Mouse (Mus musculus) liver, adult 2 months (tissue): ENCODE results near the gene Ucp1. TPM values are rescaled to one million over a fixed set of nuclear protein-coding genes. Genes with fewer than 3 reads are reported as not detected.
"Not testable (repeated sequence)": the region's sequence is repeated elsewhere in the genome, so short reads cannot be mapped to it uniquely, and the experiment has no call there.

Source experiments
- DNase-seq: peaks from one replicate; pipeline ENCODE4 v3.0.0-alpha.2; 2011; ENCODE audit warnings: low read depth, low spot score; ENCODE audit errors: extremely low read depth
- H3K27ac ChIP-seq: fragments of 200-500 bp; replicated peaks from 2 replicates; pipeline ENCODE4 v1.5.1; 2012; ENCODE audit warnings: low read depth, mild to moderate bottlenecking, control low read depth, inconsistent platforms, low read length; ENCODE audit not compliant: insufficient read depth
- H3K27me3 ChIP-seq: fragments of 200-500 bp; 2 replicates; pipeline ENCODE4 v1.6.1; 2012; ENCODE audit warnings: mild to moderate bottlenecking, moderate library complexity, low read length, inconsistent platforms; ENCODE audit not compliant: control insufficient read depth, insufficient read depth
- H3K36me3 ChIP-seq: fragments of 200-500 bp; 2 replicates; pipeline ENCODE4 v1.6.1; 2012; ENCODE audit warnings: low read length, inconsistent platforms; ENCODE audit not compliant: control insufficient read depth, insufficient read depth
- H3K4me1 ChIP-seq: fragments of 200-500 bp; 2 replicates; pipeline ENCODE4 v1.6.1; 2011; ENCODE audit warnings: low read length; ENCODE audit not compliant: control insufficient read depth, insufficient read depth
- H3K4me3 ChIP-seq: fragments of 200-500 bp; 2 replicates; pipeline ENCODE4 v1.5.1; 2011; ENCODE audit warnings: low read depth, mild to moderate bottlenecking, control low read depth, low read length, moderate library complexity; ENCODE audit not compliant: insufficient read depth
- H3K79me2 ChIP-seq: fragments of 200-500 bp; 2 replicates; pipeline ENCODE4 v1.6.1; 2012; ENCODE audit warnings: inconsistent platforms, mild to moderate bottlenecking, low read length, moderate library complexity; ENCODE audit not compliant: control insufficient read depth, insufficient read depth
- H3K9ac ChIP-seq: fragments of 200-500 bp; 2 replicates; pipeline ENCODE4 v1.6.1; 2012; ENCODE audit warnings: low read depth, mild to moderate bottlenecking, control low read depth, inconsistent platforms, low read length
- CTCF ChIP-seq: fragments of 200-500 bp; IDR thresholded peaks from 2 replicates; pipeline ENCODE4 v1.5.1; 2011; ENCODE audit warnings: low read depth, low read length, control low read depth
- POLR2A ChIP-seq: fragments of 200-500 bp; IDR thresholded peaks from 2 replicates; pipeline ENCODE4 v1.6.1; 2011; ENCODE audit warnings: low read length, control low read depth; ENCODE audit not compliant: insufficient read depth; ENCODE audit errors: extremely low read depth
- WGBS: fragments of 180-500 bp; shearing (Covaris S2); methylation state at CpG from one replicate; pipeline ENCODE4 v1.1.7; 2018; 5-methylcytosine and 5-hydroxymethylcytosine counted together
- polyA plus RNA-seq: library from polyadenylated mRNA; depleted of rRNA; stranded (reverse); fragments of >200 nt; gene quantifications from 2 replicates; pipeline ENCODE4 v1.2.3, GENCODE M21; 2012
- total RNA-seq: library from RNA; depleted of rRNA; stranded (reverse); fragments of >200 nt; gene quantifications from 2 replicates; pipeline ENCODE4 v1.2.3, GENCODE M21; 2014

The Ucp1 gene
- total and polyA plus RNA-seq, 2 experiments = 0.83 TPM; not detected in 1

DNA sequence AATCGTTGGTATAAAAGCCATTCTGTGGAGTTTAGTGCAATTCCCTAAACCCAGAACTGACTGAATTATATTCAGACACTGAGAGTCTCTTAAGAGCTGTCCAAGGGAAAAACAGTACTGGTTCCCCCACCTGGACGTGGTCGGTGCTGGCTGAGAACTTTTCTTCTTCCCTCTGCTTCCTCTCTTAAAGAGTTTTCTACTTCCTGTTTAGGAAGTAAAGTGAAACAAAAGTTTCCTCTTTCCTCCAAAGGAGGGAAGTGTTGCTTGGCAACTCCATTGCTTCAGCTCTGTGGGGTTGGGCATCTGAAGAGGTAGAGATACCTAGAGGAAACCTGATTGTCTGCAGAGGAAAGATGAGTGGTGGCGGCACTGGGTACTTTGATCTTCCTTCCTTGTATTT is 7.2 kb downstream of the Ucp1 start:
- Histone ChIP-seq H3K27ac (no peak overlapping the region), H3K27me3 (no peaks in the 10 kb centered on the region; the same call in 1 of the 2 replicates), H3K4me1 (no peaks in the 10 kb centered on the region), H3K36me3 (no peaks in the 10 kb centered on the region), H3K79me2 (no peaks in the 10 kb centered on the region), H3K9ac (no peak overlapping the region), H3K4me3 (no peak overlapping the region)
- no peak for DNase-seq
- TF ChIP-seq CTCF = no peak
- TF ChIP-seq POLR2A = no peak
- WGBS = 70% methylated on average over 4 of the region's 4 CpGs

DNA sequence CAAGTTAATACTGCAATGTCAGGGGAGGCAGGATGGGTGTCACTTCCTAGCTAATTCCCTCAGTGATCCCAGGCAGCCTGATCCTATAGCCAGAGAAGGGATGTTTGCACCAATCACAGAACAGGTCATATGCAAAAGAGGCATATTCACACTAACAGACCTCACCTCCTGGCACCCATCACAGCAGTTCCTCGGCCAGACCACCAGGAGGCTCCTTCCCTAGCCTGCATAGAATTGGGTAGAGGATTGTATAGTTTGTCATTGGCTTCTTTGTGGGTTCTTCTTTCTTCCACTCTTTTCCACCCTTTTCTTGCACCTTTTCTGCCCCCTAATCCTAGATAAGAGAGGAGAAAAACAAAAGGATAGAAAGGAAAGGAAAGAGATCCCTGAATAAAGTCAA is 10.0 kb downstream of the Ucp1 start:
- Histone ChIP-seq H3K4me3 (no peak overlapping the region), H3K27ac (no peak overlapping the region), H3K9ac (no peak overlapping the region), H3K36me3 (no peaks in the 10 kb centered on the region), H3K79me2 (no peaks in the 10 kb centered on the region), H3K27me3 (no peaks in the 10 kb centered on the region; the same call in 1 of the 2 replicates), H3K4me1 (no peaks in the 10 kb centered on the region)
- DNase-seq = peak; percentile 1
- 48% methylated on average over 1 of the region's 1 CpGs for WGBS
- peak; percentile 66 for TF ChIP-seq CTCF
- TF ChIP-seq POLR2A = no peak

DNA sequence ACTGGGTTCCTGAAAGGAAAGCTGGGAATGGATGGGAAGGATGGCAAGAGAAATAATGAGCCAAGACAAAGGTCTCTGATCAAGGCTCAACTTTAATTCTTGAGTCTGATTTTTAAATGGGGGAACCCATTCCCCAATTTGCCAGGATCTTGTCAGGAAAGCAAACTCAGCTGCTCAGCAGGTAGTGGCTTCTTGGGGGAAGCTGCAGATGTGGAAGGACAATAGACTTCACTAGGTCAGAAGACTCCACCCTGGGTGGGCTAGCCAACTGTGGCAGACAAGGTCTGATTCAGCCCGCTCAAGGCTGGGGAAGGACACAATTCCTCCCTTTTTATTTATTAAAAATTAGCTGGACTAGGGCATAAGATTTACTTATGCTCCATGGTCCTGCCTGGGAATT is 14.8 kb downstream of the Ucp1 start:
- H3K79me2 ChIP-seq = no peaks in the 10 kb centered on the region
- no peak overlapping the region for H3K27ac ChIP-seq
- no peaks in the 10 kb centered on the region; the same call in 1 of the 2 replicates for H3K27me3 ChIP-seq
- no peaks in the 10 kb centered on the region for H3K4me1 ChIP-seq
- H3K36me3 ChIP-seq = no peaks in the 10 kb centered on the region
- WGBS = 87% methylated on average over 1 of the region's 1 CpGs
- DNase-seq = no peak
- H3K9ac ChIP-seq = no peak overlapping the region
- H3K4me3 ChIP-seq = no peak overlapping the region
- TF ChIP-seq CTCF (no peak), POLR2A (no peak)

DNA sequence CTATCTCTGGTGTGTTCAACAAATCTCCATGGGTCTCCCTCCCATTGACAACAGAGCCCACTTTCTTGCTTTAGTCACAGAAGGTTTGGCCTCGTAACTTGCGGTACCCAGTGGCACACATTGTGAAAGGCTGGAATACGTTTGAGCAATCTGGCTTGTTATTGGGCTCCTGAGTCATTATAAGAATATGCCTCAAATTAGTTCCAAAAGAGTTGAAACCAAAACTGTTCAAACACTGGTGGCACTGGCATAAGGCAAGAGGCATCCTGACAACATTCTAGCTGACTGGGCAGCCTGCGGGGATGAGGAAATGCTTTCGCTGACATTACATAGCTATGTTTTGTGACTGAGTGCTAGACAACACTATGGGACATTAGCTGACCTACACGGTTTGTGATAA is 19.7 kb downstream of the Ucp1 start:
- H3K9ac ChIP-seq = no peak overlapping the region
- no peaks in the 10 kb centered on the region for H3K79me2 ChIP-seq
- 84% methylated on average over 6 of the region's 6 CpGs for WGBS
- H3K27ac ChIP-seq = no peak overlapping the region
- TF ChIP-seq CTCF = no peak
- H3K27me3 ChIP-seq = no peaks in the 10 kb centered on the region
- H3K36me3 ChIP-seq = peaks cover 11% of the 10 kb centered on the region; the same call in 1 of the 2 replicates
- no peak overlapping the region for H3K4me3 ChIP-seq
- DNase-seq = no peak
- no peaks in the 10 kb centered on the region for H3K4me1 ChIP-seq

DNA sequence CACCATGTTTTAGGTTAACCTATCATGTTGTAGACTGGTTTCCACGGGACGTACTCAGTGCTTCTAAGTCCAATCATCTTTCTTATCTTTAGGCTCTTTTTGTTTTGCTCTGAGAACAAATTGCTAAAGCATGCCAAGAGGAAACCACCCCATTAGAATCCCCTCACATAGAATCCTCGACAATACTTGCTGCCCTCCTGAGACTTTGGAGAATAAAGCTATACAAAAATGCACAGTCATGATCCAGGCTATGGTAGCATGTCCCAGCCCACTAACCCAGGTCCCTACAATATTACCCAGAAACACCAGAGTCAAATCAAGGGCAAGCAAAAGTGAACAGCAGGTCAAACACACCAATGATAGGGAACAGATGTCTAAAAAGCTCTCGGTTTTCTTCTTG is 24.9 kb downstream of the Ucp1 start:
- H3K79me2 ChIP-seq, H3K9ac ChIP-seq, H3K4me3 ChIP-seq, DNase-seq, H3K4me1 ChIP-seq, H3K27ac ChIP-seq, H3K27me3 ChIP-seq: not testable (repeated sequence)
- WGBS = 89% methylated on average over 4 of the region's 4 CpGs
- H3K36me3 ChIP-seq = peaks cover 34% of the 10 kb centered on the region

DNA sequence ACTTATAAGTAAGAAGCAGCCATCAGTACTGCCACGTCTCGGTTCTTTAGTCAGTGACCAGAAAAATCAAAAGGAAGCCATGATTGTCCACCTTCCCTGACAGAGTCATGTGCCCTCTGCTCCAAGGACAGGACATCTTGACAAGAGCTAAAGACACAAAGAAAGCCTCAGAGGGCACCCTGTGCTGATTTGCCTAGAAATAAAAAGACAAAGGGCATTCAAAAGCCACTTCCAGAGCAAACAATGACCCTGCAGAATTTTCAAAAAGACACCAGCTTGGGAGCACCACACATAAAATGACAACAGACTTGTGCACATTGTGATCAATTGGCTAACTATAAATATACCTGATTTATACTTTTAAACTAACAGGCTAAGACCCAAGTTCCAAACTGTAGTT is 25.5 kb downstream of the Ucp1 start:
- 93% methylated on average over 2 of the region's 2 CpGs for WGBS
- Histone ChIP-seq H3K9ac (no peak overlapping the region), H3K27ac (no peak overlapping the region), H3K27me3 (no peaks in the 10 kb centered on the region), H3K4me1 (no peaks in the 10 kb centered on the region), H3K36me3 (peaks cover 35% of the 10 kb centered on the region), H3K79me2 (no peaks in the 10 kb centered on the region), H3K4me3 (no peak overlapping the region)
- no peak for DNase-seq
- TF ChIP-seq POLR2A (no peak), CTCF (no peak)
